Mouse (Mus musculus) neural tube, embryonic 13.5 days (tissue): Measurements from ENCODE around the gene Bnip1. TPM values are rescaled to one million over a fixed set of nuclear protein-coding genes. Genes with fewer than 3 reads are reported as not detected.

Experiments
- ATAC-seq: fragments of 200-750 bp; cut with Nextera tagmentation; 2 replicates; pipeline ENCODE4 v1.8.0; 2017; ENCODE audit warnings: low read depth, mild to moderate bottlenecking, moderate TSS enrichment, moderate library complexity
- H3K27ac ChIP-seq: fragments of 300-500 bp; sonication (generic); replicated peaks from 2 replicates; pipeline ENCODE4 v1.5.1; 2015; ENCODE audit warnings: moderate library complexity, mild to moderate bottlenecking, inconsistent platforms
- H3K27me3 ChIP-seq: fragments of 300-500 bp; sonication (generic); 2 replicates; pipeline ENCODE4 v1.6.1; 2015; ENCODE audit warnings: mild to moderate bottlenecking, inconsistent platforms
- H3K36me3 ChIP-seq: fragments of 300-500 bp; sonication (generic); 2 replicates; pipeline ENCODE4 v1.6.1; 2015; ENCODE audit warnings: mild to moderate bottlenecking, inconsistent platforms
- H3K4me1 ChIP-seq: fragments of 300-500 bp; sonication (generic); replicated peaks from 2 replicates; pipeline ENCODE4 v1.6.1; 2015; ENCODE audit warnings: inconsistent platforms
- H3K4me2 ChIP-seq: fragments of 300-500 bp; sonication (generic); 2 replicates; pipeline ENCODE4 v1.6.1; 2015; ENCODE audit warnings: inconsistent platforms, mild to moderate bottlenecking, moderate library complexity
- H3K4me3 ChIP-seq: fragments of 300-500 bp; sonication (generic); 2 replicates; pipeline ENCODE4 v1.5.1; 2015; ENCODE audit warnings: mild to moderate bottlenecking, inconsistent platforms
- H3K9ac ChIP-seq: fragments of 300-500 bp; sonication (generic); 2 replicates; pipeline ENCODE4 v1.6.1; 2015; ENCODE audit warnings: moderate library complexity, mild to moderate bottlenecking, inconsistent platforms
- H3K9me3 ChIP-seq: fragments of 300-500 bp; sonication (generic); 2 replicates; pipeline ENCODE4 v1.6.1; 2016; ENCODE audit warnings: inconsistent platforms
- WGBS: fragments of 180-500 bp; shearing (Covaris S2); methylation state at CpG from one replicate; pipeline ENCODE4 v1.1.7; 2015; 5-methylcytosine and 5-hydroxymethylcytosine counted together
- polyA plus RNA-seq: library from polyadenylated mRNA; unstranded; fragments of >200 nt; fragmentation: Nextera tagmentation; extraction: Ambion mirVana; gene quantifications from 2 replicates; pipeline ENCODE4 v1.2.1, GENCODE M21; 2015

The Bnip1 gene
- polyA plus RNA-seq, 1 experiment from 2014 or later = 47.9 TPM

GRCm38 (mm10) chr17:26797379-26798128 lies 16.7 kb downstream of the Bnip1 start:
- Histone ChIP-seq H3K4me3 (no peak overlapping the region), H3K4me2 (no peak overlapping the region)
- 73% methylated on average over 6 of the region's 6 CpGs for WGBS

GRCm38 (mm10) chr17:26802886-26803285 lies 22.0 kb downstream of the Bnip1 start:
- Histone ChIP-seq H3K36me3 (no peaks in the 10 kb centered on the region), H3K4me3 (no peak overlapping the region), H3K9ac (no peak overlapping the region), H3K4me2 (no peak overlapping the region), H3K27me3 (no peaks in the 10 kb centered on the region; the same call in 1 of the 2 replicates), H3K4me1 (no peaks in the 10 kb centered on the region), H3K27ac (no peak overlapping the region), H3K9me3 (no peaks in the 10 kb centered on the region; the same call in 1 of the 2 replicates)
- ATAC-seq = no peak
- WGBS = 85% methylated on average over 3 of the region's 3 CpGs

More at GRCm38 (mm10) chr17:26797379-26798128, 16.7 kb downstream of the Bnip1 start:
- ATAC-seq = no peak
- peaks cover 8% of the 10 kb centered on the region for H3K36me3 ChIP-seq
- no peaks in the 10 kb centered on the region for H3K4me1 ChIP-seq
- H3K27me3 ChIP-seq = no peaks in the 10 kb centered on the region; the same call in 1 of the 2 replicates
- H3K9me3 ChIP-seq = no peaks in the 10 kb centered on the region
- H3K27ac ChIP-seq = no peak overlapping the region
- no peak overlapping the region for H3K9ac ChIP-seq

- 85% methylated on average over 2 of the region's 2 CpGs for WGBS
- Histone ChIP-seq H3K4me3 (no peak overlapping the region), H3K9me3 (no peaks in the 10 kb centered on the region), H3K4me2 (no peak overlapping the region), H3K4me1 (no peaks in the 10 kb centered on the region), H3K9ac (no peak overlapping the region), H3K27ac (no peak overlapping the region), H3K36me3 (no peaks in the 10 kb centered on the region), H3K27me3 (peaks cover 2% of the 10 kb centered on the region)
- no peak for ATAC-seq
Observed at GRCm38 (mm10) chr17:26812607-26813006, 31.7 kb downstream of the Bnip1 start.

- 87% methylated on average over 9 of the region's 9 CpGs for WGBS
- Histone ChIP-seq H3K36me3 (no peaks in the 10 kb centered on the region), H3K4me3 (no peak overlapping the region), H3K9ac (no peak overlapping the region), H3K4me2 (no peak overlapping the region), H3K27ac (no peak overlapping the region), H3K27me3 (peaks cover 3% of the 10 kb centered on the region), H3K9me3 (no peaks in the 10 kb centered on the region), H3K4me1 (no peaks in the 10 kb centered on the region)
- no peak for ATAC-seq
Observed at GRCm38 (mm10) chr17:26813497-26813896, 32.6 kb downstream of the Bnip1 start.

- Histone ChIP-seq H3K27ac (no peak overlapping the region), H3K4me2 (no peak overlapping the region), H3K4me1 (no peaks in the 10 kb centered on the region), H3K4me3 (no peak overlapping the region), H3K36me3 (no peaks in the 10 kb centered on the region), H3K27me3 (peaks cover 5% of the 10 kb centered on the region), H3K9ac (no peak overlapping the region), H3K9me3 (no peaks in the 10 kb centered on the region)
- 82% methylated on average over 6 of the region's 6 CpGs for WGBS
- no peak for ATAC-seq
Observed at GRCm38 (mm10) chr17:26816810-26817209, 35.9 kb downstream of the Bnip1 start.

GRCm38 (mm10) chr17:26817776-26818175 lies 36.9 kb downstream of the Bnip1 start:
- H3K4me1 ChIP-seq = no peaks in the 10 kb centered on the region
- H3K9me3 ChIP-seq = no peaks in the 10 kb centered on the region
- ATAC-seq = no peak
- peaks cover 5% of the 10 kb centered on the region for H3K27me3 ChIP-seq
- H3K4me2 ChIP-seq = no peak overlapping the region
- no peaks in the 10 kb centered on the region for H3K36me3 ChIP-seq
- H3K4me3 ChIP-seq = no peak overlapping the region
- no peak overlapping the region for H3K27ac ChIP-seq
- no peak overlapping the region for H3K9ac ChIP-seq

- no peak overlapping the region for H3K4me3 ChIP-seq
- 83% methylated on average over 15 of the region's 17 CpGs for WGBS
- no peak overlapping the region for H3K9ac ChIP-seq
- ATAC-seq = no peak
- no peak overlapping the region for H3K4me2 ChIP-seq
- peaks cover 31% of the 10 kb centered on the region for H3K27me3 ChIP-seq
- H3K9me3 ChIP-seq = no peaks in the 10 kb centered on the region
- H3K27ac ChIP-seq = no peak overlapping the region
- no peaks in the 10 kb centered on the region for H3K4me1 ChIP-seq
- no peaks in the 10 kb centered on the region for H3K36me3 ChIP-seq
Observed at GRCm38 (mm10) chr17:26826131-26826530, 45.3 kb downstream of the Bnip1 start.

GRCm38 (mm10) chr17:26833806-26834205 lies 52.9 kb downstream of the Bnip1 start:
- Histone ChIP-seq H3K4me3 (no peak overlapping the region), H3K27ac (no peak overlapping the region), H3K4me1 (no peaks in the 10 kb centered on the region), H3K9ac (no peak overlapping the region), H3K9me3 (no peaks in the 10 kb centered on the region), H3K4me2 (no peak overlapping the region), H3K27me3 (peaks cover 94% of the 10 kb centered on the region), H3K36me3 (no peaks in the 10 kb centered on the region)
- ATAC-seq = no peak
- WGBS = 76% methylated on average over 2 of the region's 2 CpGs

GRCm38 (mm10) chr17:26834302-26834965 lies 53.6 kb downstream of the Bnip1 start:
- H3K9ac ChIP-seq = no peak overlapping the region

GRCm38 (mm10) chr17:26834966-26835755 lies 54.3 kb downstream of the Bnip1 start:
- ATAC-seq = no peak
- H3K4me3 ChIP-seq = no peak overlapping the region
- H3K36me3 ChIP-seq = no peaks in the 10 kb centered on the region
- H3K27ac ChIP-seq = no peak overlapping the region
- no peak overlapping the region for H3K9ac ChIP-seq
- H3K4me1 ChIP-seq = peaks cover 9% of the 10 kb centered on the region
- peaks cover 95% of the 10 kb centered on the region for H3K27me3 ChIP-seq
- 10% methylated on average over 3 of the region's 9 CpGs for WGBS
- no peak overlapping the region for H3K4me2 ChIP-seq
- no peaks in the 10 kb centered on the region for H3K9me3 ChIP-seq

More at GRCm38 (mm10) chr17:26834302-26834965, 53.6 kb downstream of the Bnip1 start:
- ATAC-seq = no peak
- no peak overlapping the region for H3K4me3 ChIP-seq
- 68% methylated on average over 5 of the region's 5 CpGs for WGBS
- no peaks in the 10 kb centered on the region for H3K9me3 ChIP-seq
- no peak overlapping the region for H3K27ac ChIP-seq
- H3K4me2 ChIP-seq = no peak overlapping the region
- peaks cover 94% of the 10 kb centered on the region for H3K27me3 ChIP-seq
- no peaks in the 10 kb centered on the region for H3K36me3 ChIP-seq
- peaks cover 6% of the 10 kb centered on the region for H3K4me1 ChIP-seq

GRCm38 (mm10) chr17:26835956-26836355 lies 55.1 kb downstream of the Bnip1 start:
- Histone ChIP-seq H3K27ac (no peak overlapping the region), H3K4me2 (no peak overlapping the region), H3K27me3 (peaks cover 96% of the 10 kb centered on the region), H3K9me3 (no peaks in the 10 kb centered on the region), H3K4me3 (no peak overlapping the region), H3K4me1 (peaks cover 9% of the 10 kb centered on the region), H3K9ac (no peak overlapping the region), H3K36me3 (no peaks in the 10 kb centered on the region)
- no peak for ATAC-seq
- WGBS = 3% methylated on average over 8 of the region's 8 CpGs

GRCm38 (mm10) chr17:26836377-26836776 lies 55.5 kb downstream of the Bnip1 start:
- 6% methylated on average over 5 of the region's 5 CpGs for WGBS

More at GRCm38 (mm10) chr17:26836377-26836776, 55.5 kb downstream of the Bnip1 start:
- H3K4me3 ChIP-seq = no peak overlapping the region
- ATAC-seq = no peak
- H3K27ac ChIP-seq = no peak overlapping the region
- H3K4me1 ChIP-seq = peaks cover 9% of the 10 kb centered on the region
- peaks cover 97% of the 10 kb centered on the region for H3K27me3 ChIP-seq
- no peak overlapping the region for H3K4me2 ChIP-seq
- H3K36me3 ChIP-seq = no peaks in the 10 kb centered on the region
- no peaks in the 10 kb centered on the region for H3K9me3 ChIP-seq
- no peak overlapping the region for H3K9ac ChIP-seq
